Mouse (Mus musculus) brain, adult 2 months (tissue): Measurements from ENCODE around the gene Dqx1.

Experiments used
- DNase-seq: peaks from one replicate; pipeline ENCODE4 v3.0.0; 2011; ENCODE audit warnings: low read depth, low spot score

Dqx1 gene

DNA sequence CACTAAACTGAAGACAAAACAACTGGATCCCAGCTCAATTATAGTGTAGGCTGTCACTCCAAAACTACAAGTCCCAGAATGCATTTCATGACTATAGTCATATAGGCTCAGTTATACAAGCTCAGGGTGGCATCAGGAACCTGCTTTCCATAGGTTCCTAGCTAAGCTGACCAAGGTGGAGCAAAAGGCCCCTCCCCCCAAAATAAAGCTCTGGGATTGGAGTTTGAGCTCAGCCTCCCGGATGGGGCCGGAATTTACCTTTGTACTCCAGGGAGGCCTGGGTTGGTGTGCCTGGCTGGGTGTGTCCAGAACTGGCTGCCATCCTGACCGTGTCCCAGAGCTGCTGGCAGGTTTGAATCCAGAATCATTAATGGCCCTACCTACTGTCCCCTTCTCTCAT is at the start of gene Dqx1:
Gene Dqx1, plus strand, starts transcription at position 55 of the 400 bp plus-strand sequence.
- DNase-seq, result peak; percentile 78

DNA sequence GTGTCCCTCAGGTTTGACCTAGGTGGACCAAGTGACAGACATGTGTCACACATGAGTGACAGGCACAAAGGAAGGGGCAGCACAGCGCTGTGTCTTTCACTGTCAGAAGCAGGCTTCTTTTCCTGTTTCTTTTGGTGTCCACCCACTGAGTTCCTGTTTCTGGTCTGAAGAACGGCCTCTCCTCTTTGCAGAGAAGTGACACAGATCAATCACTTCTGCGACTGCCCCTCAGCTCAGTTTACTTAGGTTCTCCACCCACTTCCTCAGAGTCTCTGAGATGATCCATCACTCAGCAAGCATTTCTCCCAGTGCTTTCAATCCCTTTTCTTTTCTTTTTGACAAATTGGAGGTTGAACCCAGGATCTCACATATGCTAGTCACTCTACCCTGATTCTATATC is 49.0 kb upstream of the Dqx1 start:
- DNase-seq, result no peak

GRCm38 (mm10) chr6:83010010-83010409 is 47.6 kb upstream of the Dqx1 start:
- no peak for DNase-seq

GRCm38 (mm10) chr6:83011255-83011654 is 46.4 kb upstream of the Dqx1 start:
- DNase-seq, result no peak

DNA sequence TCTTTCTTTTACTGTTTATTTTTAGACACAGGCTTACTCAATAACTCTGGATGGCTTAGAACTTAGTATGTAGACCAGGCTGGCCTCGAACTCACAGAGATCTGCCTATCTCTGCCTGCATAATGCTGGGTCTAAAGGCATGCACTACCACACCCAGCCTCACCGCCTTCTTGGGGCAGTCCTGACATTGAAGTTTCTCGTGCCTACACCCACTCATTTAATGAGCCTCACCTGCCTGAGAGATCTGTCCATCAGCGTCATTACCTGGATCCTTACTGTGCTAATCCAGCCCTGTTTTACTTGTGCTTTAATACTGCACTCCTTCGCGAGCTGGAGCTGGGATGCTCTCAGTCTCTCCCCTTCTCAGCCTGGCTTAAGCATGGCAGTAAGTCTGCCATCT is 45.9 kb upstream of the Dqx1 start:
- no peak for DNase-seq

DNA sequence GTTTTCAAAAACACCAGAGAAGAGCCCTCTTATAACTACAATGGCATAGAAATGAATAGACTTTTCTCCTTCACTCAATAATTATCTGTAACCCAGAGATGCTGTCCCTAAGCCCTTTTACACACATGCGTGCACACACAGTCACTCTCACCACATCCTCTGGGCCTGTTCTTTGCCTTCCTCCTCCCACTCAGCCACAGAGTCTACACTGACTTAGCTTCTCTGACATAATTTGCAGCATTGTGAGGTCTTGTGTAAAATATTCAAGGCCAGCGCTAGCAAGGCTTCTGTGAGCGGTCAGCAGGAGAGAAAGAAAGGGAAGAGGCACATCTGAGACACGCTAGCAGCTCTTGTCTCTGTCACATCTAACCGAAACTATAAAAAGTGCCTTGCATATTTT is 44.2 kb upstream of the Dqx1 start:
- DNase-seq, result no peak

- no peak for DNase-seq
These were observed 42.9 kb upstream of the Dqx1 start for GRCm38 (mm10) chr6:83014482-83015466.

- DNase-seq, result no peak
These were observed 41.9 kb upstream of the Dqx1 start for GRCm38 (mm10) chr6:83015749-83016148.

- DNase-seq, result no peak
These were observed 40.5 kb upstream of the Dqx1 start for GRCm38 (mm10) chr6:83017190-83017589.

GRCm38 (mm10) chr6:83019044-83019443 is 38.6 kb upstream of the Dqx1 start:
- DNase-seq, result no peak

DNA sequence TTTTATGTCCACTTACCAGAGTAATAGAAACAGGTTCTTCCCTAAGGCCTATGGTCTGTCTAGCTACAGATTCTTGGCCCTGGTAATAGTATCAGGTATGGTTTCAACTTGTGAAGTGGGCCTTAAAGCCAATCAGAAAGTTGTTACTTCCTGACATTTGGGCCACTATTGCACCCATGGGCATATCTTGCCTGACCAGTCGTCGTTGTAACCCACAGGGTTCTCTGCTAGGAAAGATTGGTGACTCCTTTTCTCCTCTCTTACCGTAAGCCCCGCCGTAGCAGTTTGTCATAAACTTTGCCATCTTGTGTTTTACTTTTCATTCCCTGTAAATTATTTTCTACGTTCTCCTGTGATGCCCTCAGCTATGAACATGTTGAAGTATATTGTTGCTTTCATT is 37.5 kb upstream of the Dqx1 start:
- DNase-seq, result no peak

- DNase-seq, result no peak
These were observed 36.6 kb upstream of the Dqx1 start for GRCm38 (mm10) chr6:83020836-83021593.

DNA sequence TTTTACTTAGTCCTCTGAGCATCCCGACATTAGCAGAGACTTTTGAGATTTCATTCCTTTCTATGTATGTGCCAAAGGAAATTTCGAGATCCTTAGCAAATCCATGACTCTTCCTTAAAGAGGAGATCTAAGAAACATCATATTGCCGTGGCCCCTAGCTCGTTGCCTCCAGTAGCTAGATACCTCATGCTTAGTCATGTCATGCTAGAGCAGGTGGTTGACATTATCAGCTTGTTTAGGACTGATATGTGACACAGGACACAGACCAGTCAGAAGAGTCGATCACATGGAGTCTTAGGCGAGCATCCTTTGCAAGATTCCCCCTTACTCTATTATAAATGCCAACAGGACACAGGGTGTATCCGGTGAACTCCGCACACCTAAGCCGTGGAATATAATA is 34.6 kb upstream of the Dqx1 start:
- DNase-seq, result no peak

DNA sequence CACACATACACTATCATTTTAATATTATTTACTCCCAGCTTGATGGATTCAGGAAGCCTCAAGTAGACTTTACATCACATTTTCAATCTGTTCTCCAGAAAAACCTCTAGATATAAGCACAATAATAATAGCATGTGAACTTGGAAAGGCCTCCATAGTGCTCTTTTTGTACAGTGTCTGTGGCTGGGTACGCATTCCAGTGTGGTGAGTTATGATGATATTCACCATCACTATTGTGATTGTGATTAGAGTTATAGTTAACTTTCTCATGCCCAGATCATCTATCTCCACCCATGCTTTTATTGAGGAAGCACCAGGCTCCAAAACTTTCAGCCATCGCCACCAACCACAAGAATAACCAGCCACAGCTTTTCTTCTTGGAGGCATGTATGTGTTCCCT is 33.9 kb upstream of the Dqx1 start:
- no peak for DNase-seq

DNA sequence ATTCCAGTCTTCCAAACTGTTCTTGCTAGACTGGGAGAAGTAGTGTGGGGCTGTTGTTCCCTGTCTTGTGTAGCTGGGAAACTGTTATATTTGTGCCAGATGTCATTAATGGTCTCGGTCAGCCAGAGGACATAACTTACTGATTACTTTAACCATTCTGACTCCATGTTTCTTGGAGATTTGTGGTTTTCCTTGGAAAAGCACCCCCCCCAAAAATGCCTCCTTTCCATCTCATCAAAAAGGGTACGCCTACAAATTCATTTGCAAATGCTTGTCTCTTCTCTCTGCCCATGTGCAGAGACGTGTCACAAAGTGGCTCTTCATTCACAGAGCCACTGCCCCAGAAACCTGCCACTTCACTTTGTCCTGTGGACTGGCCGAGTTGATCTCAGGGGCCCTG is 33.2 kb upstream of the Dqx1 start:
- DNase-seq, result no peak

- DNase-seq, result no peak
These were observed 32.4 kb upstream of the Dqx1 start for GRCm38 (mm10) chr6:83025221-83025620.

DNA sequence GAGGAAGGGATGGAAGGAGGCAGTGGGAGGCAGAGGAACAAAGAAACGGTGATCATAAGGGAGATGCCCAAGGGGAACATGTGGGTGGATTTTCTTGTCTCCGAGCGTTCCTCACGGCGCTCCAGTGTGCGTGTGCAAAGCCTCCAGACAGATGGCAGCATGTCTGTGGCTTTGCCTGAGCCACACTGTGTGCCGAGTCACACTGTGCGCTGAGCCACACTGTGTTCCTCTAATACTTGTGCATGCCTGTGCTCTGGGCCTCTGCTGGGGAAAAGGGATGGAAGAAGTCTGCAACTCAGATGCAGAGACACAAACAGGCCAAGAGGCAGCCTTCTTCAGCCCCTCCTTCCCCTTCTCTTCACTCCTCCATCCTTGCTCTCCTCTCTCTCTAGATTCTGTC is 30.4 kb upstream of the Dqx1 start:
- peak; percentile 36 for DNase-seq

DNA sequence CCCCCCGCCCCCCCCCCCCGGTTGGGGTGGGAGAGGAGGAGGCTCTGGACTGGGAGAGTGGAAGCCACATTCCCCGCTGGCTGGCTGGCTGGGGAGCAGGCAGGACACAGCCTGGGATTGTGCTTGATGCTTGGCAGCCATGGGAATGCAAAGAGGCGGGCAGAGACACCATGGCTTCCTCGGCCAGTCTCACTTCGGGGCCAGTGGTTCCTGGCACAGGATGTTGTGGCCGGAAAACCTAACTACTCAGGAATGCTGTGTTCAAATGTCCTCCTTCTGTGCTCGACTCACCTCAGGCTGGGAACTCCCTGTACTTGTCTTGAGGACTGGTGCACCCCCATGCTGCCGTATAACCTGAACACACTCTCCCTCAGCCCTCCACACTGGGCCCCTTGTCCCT is 29.9 kb upstream of the Dqx1 start:
- no peak for DNase-seq

DNA sequence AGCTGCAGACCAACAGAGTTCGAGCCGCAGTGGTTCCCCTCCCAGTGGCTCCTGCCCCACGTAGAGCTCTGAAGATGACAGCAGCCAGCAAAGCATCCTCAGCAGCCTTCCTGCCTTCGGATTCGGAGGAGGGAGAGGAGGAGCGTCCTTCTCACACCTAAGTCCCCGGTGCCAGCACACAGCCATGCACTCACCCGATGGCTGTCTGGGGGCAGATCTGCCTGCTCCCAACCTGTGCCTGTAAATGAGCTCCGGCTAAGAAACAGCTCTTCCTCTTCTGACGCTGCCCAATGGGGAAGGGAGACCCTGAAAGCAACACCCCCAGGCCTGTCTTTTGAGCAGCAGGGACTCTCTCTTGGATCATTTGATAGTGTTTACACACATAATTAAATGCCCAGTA is 27.9 kb upstream of the Dqx1 start:
- no peak for DNase-seq

GRCm38 (mm10) chr6:83031111-83031510 is 26.5 kb upstream of the Dqx1 start:
- no peak for DNase-seq

- no peak for DNase-seq
These were observed 25.6 kb upstream of the Dqx1 start for GRCm38 (mm10) chr6:83031921-83032590.

- no peak for DNase-seq
These were observed 24.9 kb upstream of the Dqx1 start for GRCm38 (mm10) chr6:83032769-83033191.
